Mouse (Mus musculus) MEL (cell line): Measurements from ENCODE around the gene Bricd5.

Source experiments
- E2F4 ChIP-seq: IDR thresholded peaks from 2 replicates; pipeline ENCODE4 v1.6.1; 2011; ENCODE audit warnings: low read depth, low read length, improper control_type of control experiment, borderline replicate concordance
- GATA1 ChIP-seq: IDR thresholded peaks from 2 replicates; pipeline ENCODE4 v1.6.1; 2011; ENCODE audit warnings: low read depth, low read length, improper control_type of control experiment

DNA sequence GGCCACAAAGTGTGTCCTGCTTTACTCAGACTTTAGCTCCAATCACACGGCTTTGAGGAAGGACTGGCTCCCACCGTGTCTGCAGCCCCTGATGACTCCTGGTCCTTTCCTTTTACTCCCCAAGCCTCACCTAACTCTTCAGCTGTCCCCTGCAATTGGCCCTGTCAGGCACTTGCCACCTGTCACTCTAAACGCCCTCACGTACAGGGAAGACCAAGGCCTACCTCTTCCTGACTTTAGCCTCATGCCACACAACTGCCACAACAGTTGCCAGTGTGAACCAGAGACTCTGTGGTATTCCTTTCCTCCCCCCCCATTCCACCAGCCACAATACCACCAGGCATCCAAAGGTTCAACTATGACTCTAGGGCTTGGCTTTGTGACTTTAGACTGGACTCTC is 46.8 kb downstream of the Bricd5 start:
- no peak for TF ChIP-seq GATA1
- no peak for TF ChIP-seq E2F4
